Mouse (Mus musculus) kidney, adult 2 months (tissue): ENCODE data around the gene Spag4. TPM values are rescaled to one million over a fixed set of nuclear protein-coding genes. Genes with fewer than 3 reads are reported as not detected.
"Not testable (repeated sequence)": the region's sequence is repeated elsewhere in the genome, so short reads cannot be mapped to it uniquely, and the experiment has no call there.

Experiments used
- DNase-seq: peaks from one replicate; pipeline ENCODE4 v3.0.0; 2021
- H3K27ac ChIP-seq: fragments of 200-500 bp; 2 replicates; pipeline ENCODE4 v1.5.1; 2012; ENCODE audit warnings: low read depth, low read length, control low read depth, inconsistent platforms; ENCODE audit not compliant: insufficient read depth
- H3K27me3 ChIP-seq: fragments of 200-500 bp; replicated peaks from 2 replicates; pipeline ENCODE4 v1.6.1; 2012; ENCODE audit warnings: mild to moderate bottlenecking, moderate library complexity, low read length, inconsistent platforms; ENCODE audit not compliant: control insufficient read depth, insufficient read depth
- H3K36me3 ChIP-seq: fragments of 200-500 bp; 2 replicates; pipeline ENCODE4 v1.6.1; 2012; ENCODE audit warnings: mild to moderate bottlenecking, moderate library complexity, low read length, inconsistent platforms; ENCODE audit not compliant: control insufficient read depth, insufficient read depth
- H3K4me1 ChIP-seq: fragments of 200-500 bp; 2 replicates; pipeline ENCODE4 v1.6.1; 2011; ENCODE audit warnings: low read length; ENCODE audit not compliant: control insufficient read depth, insufficient read depth
- H3K4me3 ChIP-seq: fragments of 200-500 bp; 2 replicates; pipeline ENCODE4 v1.5.1; 2011; ENCODE audit warnings: mild to moderate bottlenecking, low read depth, low read length, control low read depth; ENCODE audit not compliant: insufficient read depth
- CTCF ChIP-seq: fragments of 200-500 bp; conservative IDR thresholded peaks from 2 replicates; pipeline ENCODE4 v1.5.1; 2011; ENCODE audit warnings: low read depth, mild to moderate bottlenecking, control low read depth, low read length, moderate library complexity, mixed read lengths; ENCODE audit not compliant: insufficient read depth, insufficient read length
- POLR2A ChIP-seq: fragments of 200-500 bp; IDR thresholded peaks from one replicate; pipeline ENCODE4 v1.6.1; 2011; ENCODE audit warnings: low read depth, low read length, control low read depth
- WGBS: fragments of 180-500 bp; shearing (Covaris S2); methylation state at CpG from one replicate; pipeline ENCODE4 v1.1.7; 2018; 5-methylcytosine and 5-hydroxymethylcytosine counted together
- polyA plus RNA-seq: library from polyadenylated mRNA; depleted of rRNA; stranded (reverse); fragments of >200 nt; gene quantifications from 2 replicates; pipeline ENCODE4 v1.2.3, GENCODE M21; 2012; rRNA removed

Spag4 gene
- polyA plus RNA-seq, 1 experiment = 3.3 TPM

DNA sequence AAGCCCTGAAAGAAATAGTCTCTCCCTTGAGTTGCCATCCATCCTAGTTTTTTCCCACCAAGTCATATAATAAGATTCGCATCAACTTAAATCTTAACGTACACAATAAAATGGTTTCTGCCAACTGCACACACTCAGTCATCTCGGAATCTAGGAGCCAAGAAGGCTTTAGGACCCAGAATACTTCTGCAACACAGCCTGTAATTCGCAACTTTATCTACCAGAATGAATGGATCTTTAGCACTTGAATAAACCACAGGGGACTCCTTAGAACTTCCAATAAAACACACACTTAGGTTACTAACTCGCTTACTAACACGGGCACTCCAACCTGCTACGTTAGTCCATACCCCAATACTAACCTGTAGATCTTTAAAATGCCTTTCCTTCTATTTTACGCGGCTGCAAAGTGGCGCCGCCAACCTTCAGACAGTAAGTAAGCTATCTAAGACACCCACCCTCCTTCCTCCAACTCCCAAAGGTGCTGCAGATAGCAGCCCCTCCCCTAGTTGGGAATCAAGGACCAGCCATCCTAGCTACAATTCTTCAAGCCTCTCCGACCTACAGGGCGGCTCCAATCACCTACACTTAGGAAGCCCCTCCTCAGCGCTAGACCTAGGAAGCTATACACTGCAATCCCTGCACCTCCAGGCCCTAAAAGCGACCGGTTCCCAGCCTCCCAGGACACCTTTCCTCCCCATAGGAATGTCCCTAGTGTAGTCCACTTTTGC, 45.8 kb downstream of the Spag4 start:
- TF ChIP-seq POLR2A (no peak), CTCF (no peak)
- H3K36me3 ChIP-seq = no peaks in the 10 kb centered on the region
- H3K4me3 ChIP-seq = peak overlapping the region; percentile 97
- no peaks in the 10 kb centered on the region for H3K27me3 ChIP-seq
- peaks cover 3% of the 10 kb centered on the region; the same call in 1 of the 2 replicates for H3K4me1 ChIP-seq
- 0 out of 2 replicates have a peak overlapping the region, but pooled peaks have one; percentile 95 for H3K27ac ChIP-seq
- peak; percentile 10 for DNase-seq
- WGBS = under 1% methylated on average over 16 of the region's 16 CpGs

DNA sequence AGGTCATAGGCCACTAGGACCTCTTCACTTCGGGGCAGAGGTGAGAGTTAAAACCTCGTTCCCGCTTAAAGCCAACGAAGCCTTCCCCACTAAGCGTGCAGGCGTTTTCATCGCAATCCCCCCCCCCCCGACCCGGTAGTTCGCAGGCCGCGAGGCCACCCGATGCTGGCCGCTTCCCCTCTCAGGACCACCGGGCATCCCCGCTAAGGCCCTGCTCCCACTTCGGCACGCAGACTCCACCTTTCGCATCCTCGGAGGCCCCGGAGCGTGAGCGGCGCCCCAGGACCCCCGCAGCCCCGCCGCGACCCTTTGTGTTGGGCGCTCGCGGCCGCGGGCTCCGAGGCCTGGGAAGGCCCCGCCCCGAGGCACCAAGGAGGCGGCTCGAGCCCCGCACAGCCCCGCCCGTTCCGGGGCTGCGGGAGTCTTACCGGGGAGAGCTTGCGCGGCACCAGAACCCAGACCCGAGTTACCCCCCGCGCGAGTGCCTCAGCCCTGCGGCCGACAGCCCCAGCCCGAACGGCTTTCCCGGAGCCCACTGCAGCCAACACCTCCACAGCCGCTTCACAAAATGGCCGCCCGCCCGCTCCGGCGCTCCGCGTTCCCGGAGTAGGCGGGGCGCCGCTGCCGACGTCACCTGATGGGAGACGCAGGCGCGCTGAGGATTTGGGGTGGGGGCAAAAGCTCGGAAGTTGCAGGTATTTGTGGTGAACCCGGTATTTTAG, 46.5 kb downstream of the Spag4 start, which contains the start of the genes Cpne1 and Rbm12:
Gene Cpne1, minus strand, starts transcription at position 608 of the 722 bp plus-strand sequence.
Gene Rbm12, minus strand, starts transcription at position 621 of the 722 bp plus-strand sequence.
- under 1% methylated on average over 73 of the region's 74 CpGs for WGBS

DNA sequence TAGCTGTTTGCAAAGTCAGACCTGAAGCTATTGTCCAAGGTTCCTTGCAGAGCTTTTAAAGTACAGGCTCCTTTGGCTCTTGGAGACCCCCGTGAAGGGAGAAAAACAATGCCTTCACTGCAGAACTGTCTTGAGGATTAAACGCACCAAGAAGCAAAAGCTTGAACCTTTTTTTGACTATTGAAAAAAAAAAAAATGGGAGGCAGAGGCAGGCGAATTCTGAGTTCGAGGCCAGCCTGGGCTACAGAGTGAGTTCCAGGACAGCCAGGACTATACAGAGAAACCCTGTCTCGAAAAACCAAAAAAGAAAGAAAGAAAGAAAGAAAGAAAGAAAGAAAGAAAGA, 47.1 kb downstream of the Spag4 start:
- H3K4me3 ChIP-seq = peak overlapping the region; percentile 97
- H3K4me1 ChIP-seq, DNase-seq, H3K36me3 ChIP-seq, H3K27me3 ChIP-seq: not testable (repeated sequence)
- WGBS = 21% methylated on average over 5 of the region's 5 CpGs
- H3K27ac ChIP-seq = peak overlapping the region; percentile 62

More for the DNA sequence above, 46.5 kb downstream of the Spag4 start, which contains the start of the genes Cpne1 and Rbm12:
- no peak for TF ChIP-seq CTCF
- peak; percentile 30 for TF ChIP-seq POLR2A
- DNase-seq = peak; percentile 94
- Histone ChIP-seq H3K36me3 (no peaks in the 10 kb centered on the region), H3K4me3 (peak within 1 kb of the TSS; percentile 97), H3K27ac (peak within 1 kb of the TSS; percentile 95), H3K4me1 (peaks cover 3% of the 10 kb centered on the region; the same call in 1 of the 2 replicates), H3K27me3 (no peaks in the 10 kb centered on the region)

GRCm38 (mm10) chr2:156119566-156119965, 54.6 kb downstream of the Spag4 start:
- Histone ChIP-seq H3K4me3 (no peak overlapping the region), H3K27me3 (no peaks in the 10 kb centered on the region), H3K27ac (no peak overlapping the region), H3K4me1 (no peaks in the 10 kb centered on the region), H3K36me3 (no peaks in the 10 kb centered on the region; the same call in 1 of the 2 replicates)
- DNase-seq = no peak
- no peak for TF ChIP-seq CTCF
- TF ChIP-seq POLR2A = no peak

Other genes starting within 250 kb of the Spag4 start
- 56.4 and 69.9 TPM in 2 replicates for gene BC029722, start 245.7 kb upstream of the Spag4 start, polyA plus RNA-seq
- 108 and 113 TPM in 2 replicates for gene Eif6, start 238.2 kb upstream of the Spag4 start, polyA plus RNA-seq
- 0.03 TPM in 1 of 2 replicates, not detected in the other for gene Fam83c, start 230.3 kb upstream of the Spag4 start, polyA plus RNA-seq
- gene Uqcc1, start 134.9 kb upstream of the Spag4 start, polyA plus RNA-seq = 64.1 and 74.9 TPM in 2 replicates
- not detected in 2 replicates for gene Gm15557, start 124.4 kb upstream of the Spag4 start, polyA plus RNA-seq
- 0.29 and 0.41 TPM in 2 replicates for gene Gdf5, start 119.8 kb upstream of the Spag4 start, polyA plus RNA-seq
- 6.6 and 6.9 TPM in 2 replicates for gene Cep250, start 108.7 kb upstream of the Spag4 start, polyA plus RNA-seq
- gene 6430550D23Rik, start 57.2 kb upstream of the Spag4 start, polyA plus RNA-seq = 2.6 and 2.9 TPM in 2 replicates
- gene Ergic3, start 57.1 kb upstream of the Spag4 start, polyA plus RNA-seq = 327 and 345 TPM in 2 replicates
- gene Fer1l4, start 12.2 kb upstream of the Spag4 start, polyA plus RNA-seq = 0.38 and 0.67 TPM in 2 replicates
- gene Cpne1, start 46.8 kb downstream of the Spag4 start, polyA plus RNA-seq = 57.2 and 72.4 TPM in 2 replicates
- 13.2 and 14.8 TPM in 2 replicates for gene Rbm12, start 46.8 kb downstream of the Spag4 start, polyA plus RNA-seq
- gene Gm28036, start 61.9 kb downstream of the Spag4 start, polyA plus RNA-seq = 1.9 and 2.6 TPM in 2 replicates
- 396 and 507 TPM in 2 replicates for gene Romo1, start 78.9 kb downstream of the Spag4 start, polyA plus RNA-seq
- 112 and 138 TPM in 2 replicates for gene Nfs1, start 79.0 kb downstream of the Spag4 start, polyA plus RNA-seq
- 31.1 and 39.3 TPM in 2 replicates for gene Rbm39, start 115.1 kb downstream of the Spag4 start, polyA plus RNA-seq
- gene Phf20, start 131.3 kb downstream of the Spag4 start, polyA plus RNA-seq = 14.6 and 16.3 TPM in 2 replicates
- 2.5 and 2.8 TPM in 2 replicates for gene Cnbd2, start 247.1 kb downstream of the Spag4 start, polyA plus RNA-seq
- 154 and 230 TPM in 2 replicates for gene Scand1, start 247.5 kb downstream of the Spag4 start, polyA plus RNA-seq